Mouse (Mus musculus) heart, embryonic 11.5 days (tissue): ENCODE measurements around the gene Ak1. TPM values are rescaled to one million over a fixed set of nuclear protein-coding genes. Genes with fewer than 3 reads are reported as not detected.

Experiments used
- ATAC-seq: fragments of 200-750 bp; cut with Nextera tagmentation; replicated peaks from 2 replicates; pipeline ENCODE4 v1.8.0; 2017; ENCODE audit warnings: moderate library complexity; ENCODE audit not compliant: insufficient number of reproducible peaks, low FRiP score, low TSS enrichment
- H3K27ac ChIP-seq: fragments of 300-500 bp; sonication (generic); 2 replicates; pipeline ENCODE4 v1.5.1; 2014; ENCODE audit warnings: mild to moderate bottlenecking, low read depth, low read length
- H3K27me3 ChIP-seq: fragments of 300-500 bp; sonication (generic); 2 replicates; pipeline ENCODE4 v1.6.1; 2014; ENCODE audit warnings: mild to moderate bottlenecking, low read length, mixed read lengths; ENCODE audit not compliant: control insufficient read depth, insufficient read depth
- H3K36me3 ChIP-seq: fragments of 300-500 bp; sonication (generic); 2 replicates; pipeline ENCODE4 v1.6.1; 2014; ENCODE audit warnings: mild to moderate bottlenecking, low read length, moderate library complexity, mixed read lengths; ENCODE audit not compliant: control insufficient read depth, insufficient read depth
- H3K4me1 ChIP-seq: fragments of 300-500 bp; sonication (generic); 2 replicates; pipeline ENCODE4 v1.6.1; 2014; ENCODE audit warnings: low read length; ENCODE audit not compliant: control insufficient read depth, insufficient read depth
- H3K4me2 ChIP-seq: fragments of 300-500 bp; sonication (generic); 2 replicates; pipeline ENCODE4 v1.6.1; 2014; ENCODE audit warnings: mild to moderate bottlenecking, moderate library complexity
- H3K4me3 ChIP-seq: fragments of 300-500 bp; sonication (generic); 2 replicates; pipeline ENCODE4 v1.5.1; 2014; ENCODE audit warnings: low read depth, low read length
- H3K9ac ChIP-seq: fragments of 300-500 bp; sonication (generic); 2 replicates; pipeline ENCODE4 v1.6.1; 2014; ENCODE audit warnings: mild to moderate bottlenecking, low read depth, low read length, moderate library complexity
- H3K9me3 ChIP-seq: fragments of 300-500 bp; sonication (generic); replicated peaks from 2 replicates; pipeline ENCODE4 v1.6.1; 2016; ENCODE audit warnings: low read length; ENCODE audit not compliant: control insufficient read depth
- WGBS: fragments of 180-500 bp; shearing (Covaris S2); extraction: QIAGEN DNeasy Blood & Tissue Kit; methylation state at CpG from one replicate; pipeline ENCODE4 v1.1.7; 2014; ENCODE audit not compliant: insufficient replicate concordance; 5-methylcytosine and 5-hydroxymethylcytosine counted together
- polyA plus RNA-seq: library from polyadenylated mRNA; unstranded; fragments of >200 nt; fragmentation: Nextera tagmentation; extraction: Ambion mirVana; gene quantifications from 2 replicates; pipeline ENCODE4 v1.2.1, GENCODE M21; 2014

Ak1 gene
- polyA plus RNA-seq, 1 experiment from 2014 or later: 212 TPM

DNA sequence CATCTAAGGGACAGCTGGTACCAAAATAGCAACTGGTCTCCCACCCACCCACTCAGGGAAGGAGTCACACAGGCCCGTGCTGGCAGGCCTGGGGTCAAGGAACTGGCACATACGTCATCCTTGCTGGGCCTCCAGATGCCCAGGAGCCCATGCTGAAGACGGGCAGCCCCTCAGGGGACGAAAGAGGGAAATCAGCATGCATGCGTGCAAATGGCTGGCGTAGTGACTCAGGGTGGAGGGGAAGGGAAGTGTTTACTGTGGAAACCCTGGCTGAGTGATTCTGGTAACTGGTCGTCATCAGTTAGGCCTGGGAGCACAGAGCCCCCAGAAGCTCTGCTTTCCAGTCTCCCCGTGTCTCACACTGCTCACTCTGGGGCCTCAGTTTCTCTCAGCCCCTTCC lies 43.8 kb downstream of the Ak1 start:
- no peaks in the 10 kb centered on the region for H3K36me3 ChIP-seq
- peak overlapping the region; percentile 44; the same call in 1 of the 2 replicates for H3K9ac ChIP-seq
- H3K4me2 ChIP-seq: no peak overlapping the region
- 53% methylated on average over 8 of the region's 8 CpGs for WGBS
- no peak for ATAC-seq
- H3K4me3 ChIP-seq: no peak overlapping the region
- no peaks in the 10 kb centered on the region for H3K27me3 ChIP-seq
- peaks cover 46% of the 10 kb centered on the region for H3K4me1 ChIP-seq
- peak overlapping the region; percentile 71; the same call in 1 of the 2 replicates for H3K27ac ChIP-seq
- H3K9me3 ChIP-seq: no peaks in the 10 kb centered on the region

DNA sequence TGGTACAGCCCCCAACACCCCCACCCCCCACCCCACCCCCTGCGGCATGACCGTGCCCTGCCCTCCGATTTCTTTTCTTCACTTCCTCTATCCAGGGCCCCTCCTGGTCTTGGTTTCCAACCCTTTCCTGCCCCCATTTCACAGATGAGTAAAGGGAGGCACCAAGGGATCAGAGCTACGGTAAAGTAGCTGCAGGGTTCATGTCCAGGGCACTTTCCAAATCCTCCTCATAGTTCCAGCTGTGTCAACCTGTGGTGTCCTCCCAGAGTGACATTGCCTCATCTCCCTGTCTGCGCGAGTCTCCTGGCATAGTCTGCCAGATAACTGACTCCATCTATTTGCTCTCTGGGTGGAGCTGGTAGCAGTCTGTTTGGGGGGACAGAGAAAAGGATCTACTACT lies 44.3 kb downstream of the Ak1 start:
- ATAC-seq: no peak
- Histone ChIP-seq H3K27ac (peak overlapping the region; percentile 71), H3K4me1 (peaks cover 42% of the 10 kb centered on the region), H3K4me2 (no peak overlapping the region), H3K4me3 (no peak overlapping the region), H3K9me3 (no peaks in the 10 kb centered on the region), H3K36me3 (no peaks in the 10 kb centered on the region), H3K27me3 (no peaks in the 10 kb centered on the region), H3K9ac (no peak overlapping the region)
- WGBS: 67% methylated on average over 6 of the region's 6 CpGs

DNA sequence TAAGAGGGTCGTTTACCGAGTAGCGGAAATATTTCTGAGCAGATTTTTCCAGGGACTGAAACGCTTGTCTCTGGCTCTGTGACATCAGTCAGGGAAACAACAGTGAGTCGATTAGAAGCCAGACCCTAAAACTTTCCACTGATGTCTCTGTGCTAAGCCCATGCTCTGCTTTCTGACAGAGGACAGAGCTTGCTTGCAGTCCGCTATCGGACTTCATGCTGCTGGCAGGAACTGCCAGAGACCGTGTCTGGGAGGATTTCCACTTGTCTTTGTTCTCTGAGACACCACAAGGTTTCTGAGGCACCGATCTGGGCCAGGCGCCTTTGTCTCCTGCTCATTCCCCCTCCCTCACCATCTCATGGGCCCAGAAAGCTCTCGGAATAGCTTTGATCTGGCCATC lies 46.2 kb downstream of the Ak1 start:
- Histone ChIP-seq H3K27ac (peak overlapping the region; percentile 79), H3K4me3 (no peak overlapping the region), H3K9ac (peak overlapping the region; percentile 43), H3K4me2 (peak overlapping the region; percentile 2; the same call in 1 of the 2 replicates), H3K4me1 (peaks cover 27% of the 10 kb centered on the region), H3K9me3 (no peaks in the 10 kb centered on the region), H3K36me3 (0 out of 2 replicates have a peak, but pooled peaks cover 4% of the 10 kb centered on the region), H3K27me3 (no peaks in the 10 kb centered on the region)
- ATAC-seq: peak; percentile 48; the same call in 1 of the 2 replicates
- WGBS: 30% methylated on average over 11 of the region's 11 CpGs

DNA sequence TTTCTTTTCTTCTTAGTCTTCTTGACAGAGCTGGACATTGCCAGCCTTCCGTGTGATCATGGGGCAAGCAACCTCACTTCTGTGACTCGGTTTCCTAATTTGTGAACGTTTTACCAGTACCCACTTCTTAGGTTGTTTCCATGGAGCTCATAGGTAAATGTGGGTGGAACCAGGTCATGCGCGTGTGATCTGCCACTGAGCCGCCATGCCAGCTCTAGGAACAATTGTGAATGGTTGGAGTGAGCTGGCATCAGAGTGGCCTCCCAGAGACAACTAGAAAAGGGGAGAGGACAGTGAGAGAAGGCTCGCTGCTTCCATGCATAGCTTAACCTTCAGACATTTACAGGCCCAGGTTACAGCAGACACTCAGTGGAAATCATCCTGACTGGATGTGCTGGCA lies 46.6 kb downstream of the Ak1 start:
- ATAC-seq: no peak
- Histone ChIP-seq H3K27ac (peak overlapping the region; percentile 79), H3K9ac (peak overlapping the region; percentile 43), H3K27me3 (no peaks in the 10 kb centered on the region), H3K4me3 (no peak overlapping the region), H3K4me1 (peaks cover 27% of the 10 kb centered on the region), H3K9me3 (no peaks in the 10 kb centered on the region), H3K4me2 (no peak overlapping the region; the same call in 1 of the 2 replicates), H3K36me3 (peaks cover 5% of the 10 kb centered on the region; the same call in 1 of the 2 replicates)
- WGBS: 82% methylated on average over 7 of the region's 7 CpGs

DNA sequence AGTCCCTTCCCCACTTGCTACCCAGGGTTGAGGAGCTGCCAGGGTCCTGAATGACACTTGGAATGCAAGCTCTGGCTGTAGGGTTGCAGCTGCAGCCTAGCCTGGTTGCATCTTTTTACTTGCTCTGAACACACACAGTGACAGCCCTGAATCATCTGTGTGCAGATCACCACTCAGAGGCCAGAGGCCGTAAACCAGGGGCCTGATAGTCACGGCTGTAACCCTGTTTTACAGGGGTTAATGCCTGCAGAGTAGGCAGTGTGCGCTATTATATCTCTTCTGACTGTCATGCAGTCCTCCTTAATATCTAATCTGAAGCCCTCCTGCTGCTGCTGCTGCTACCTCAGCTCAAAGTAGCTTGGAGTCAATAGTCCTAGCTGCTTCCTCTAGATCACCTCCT lies 48.3 kb downstream of the Ak1 start:
- H3K27ac ChIP-seq: no peak overlapping the region
- no peak overlapping the region for H3K9ac ChIP-seq
- H3K4me1 ChIP-seq: peaks cover 28% of the 10 kb centered on the region

DNA sequence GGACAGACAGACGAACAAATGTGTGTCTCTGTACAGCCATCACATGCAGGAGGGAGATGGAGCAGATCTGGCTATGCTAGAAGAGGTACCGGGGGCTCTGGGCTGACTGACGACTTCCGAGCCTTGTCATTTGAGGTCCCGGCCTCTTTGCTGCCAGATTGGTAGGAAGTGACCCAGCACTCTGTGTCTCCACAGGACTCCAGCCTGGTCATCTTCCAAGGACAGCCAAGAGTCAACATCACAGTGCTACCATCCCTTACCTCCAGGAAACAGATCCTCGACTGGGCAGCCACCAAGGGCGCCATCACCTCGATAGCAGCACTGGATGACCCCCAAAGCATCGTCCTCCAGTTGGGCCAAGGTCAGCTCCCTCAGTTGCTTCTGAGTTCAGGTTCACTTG lies 49.6 kb downstream of the Ak1 start:
- H3K9ac ChIP-seq: no peak overlapping the region
- H3K27ac ChIP-seq: no peak overlapping the region
- H3K4me2 ChIP-seq: no peak overlapping the region
- WGBS: 81% methylated on average over 9 of the region's 9 CpGs
- no peaks in the 10 kb centered on the region for H3K27me3 ChIP-seq
- H3K4me3 ChIP-seq: no peak overlapping the region
- H3K9me3 ChIP-seq: no peaks in the 10 kb centered on the region
- peaks cover 10% of the 10 kb centered on the region; the same call in 1 of the 2 replicates for H3K36me3 ChIP-seq
- ATAC-seq: no peak
- H3K4me1 ChIP-seq: peaks cover 17% of the 10 kb centered on the region

More for the DNA sequence above, 48.3 kb downstream of the Ak1 start:
- Histone ChIP-seq H3K36me3 (peaks cover 10% of the 10 kb centered on the region; the same call in 1 of the 2 replicates), H3K27me3 (no peaks in the 10 kb centered on the region), H3K4me3 (no peak overlapping the region), H3K9me3 (no peaks in the 10 kb centered on the region), H3K4me2 (no peak overlapping the region)
- 45% methylated on average over 3 of the region's 3 CpGs for WGBS
- no peak for ATAC-seq

DNA sequence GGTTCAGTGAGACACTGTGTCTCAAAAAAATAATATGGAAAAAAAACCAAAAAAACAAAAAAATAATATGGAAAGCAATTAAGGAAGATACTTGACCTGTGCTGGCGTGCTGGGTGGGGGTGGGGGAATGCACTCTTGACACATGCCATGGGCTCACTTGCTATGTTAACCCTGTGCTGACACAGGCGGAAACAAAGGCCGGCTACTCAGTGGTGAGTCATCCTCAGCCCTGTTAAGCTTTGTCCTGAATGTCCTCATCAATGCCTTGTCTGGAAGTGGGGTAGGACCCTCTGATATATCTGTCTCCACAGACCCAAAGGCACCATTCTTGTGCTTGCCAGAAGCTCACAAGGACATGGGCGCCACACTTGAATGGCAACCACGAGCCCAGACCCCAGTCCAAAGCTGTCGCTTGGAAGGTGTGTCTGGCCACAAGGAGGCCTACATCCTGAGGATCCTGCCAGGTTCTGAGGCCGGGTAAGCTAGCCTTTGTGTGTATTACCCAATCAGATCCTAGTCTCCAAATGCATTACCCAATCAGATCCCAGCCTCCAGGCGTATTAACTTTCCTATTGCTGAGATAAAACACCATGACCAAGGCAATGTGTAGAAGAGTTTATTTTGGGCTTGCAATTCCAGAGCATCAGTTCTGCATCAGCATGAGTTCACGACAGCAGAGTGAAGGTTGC lies 50.5 kb downstream of the Ak1 start:
- no peak for ATAC-seq
- Histone ChIP-seq H3K27me3 (no peaks in the 10 kb centered on the region), H3K9ac (no peak overlapping the region), H3K9me3 (no peaks in the 10 kb centered on the region), H3K4me2 (no peak overlapping the region), H3K4me3 (no peak overlapping the region), H3K36me3 (peaks cover 10% of the 10 kb centered on the region; the same call in 1 of the 2 replicates), H3K4me1 (peaks cover 15% of the 10 kb centered on the region; the same call in 1 of the 2 replicates), H3K27ac (0 out of 2 replicates have a peak overlapping the region, but pooled peaks have one; percentile 17)
- 59% methylated on average over 9 of the region's 9 CpGs for WGBS

DNA sequence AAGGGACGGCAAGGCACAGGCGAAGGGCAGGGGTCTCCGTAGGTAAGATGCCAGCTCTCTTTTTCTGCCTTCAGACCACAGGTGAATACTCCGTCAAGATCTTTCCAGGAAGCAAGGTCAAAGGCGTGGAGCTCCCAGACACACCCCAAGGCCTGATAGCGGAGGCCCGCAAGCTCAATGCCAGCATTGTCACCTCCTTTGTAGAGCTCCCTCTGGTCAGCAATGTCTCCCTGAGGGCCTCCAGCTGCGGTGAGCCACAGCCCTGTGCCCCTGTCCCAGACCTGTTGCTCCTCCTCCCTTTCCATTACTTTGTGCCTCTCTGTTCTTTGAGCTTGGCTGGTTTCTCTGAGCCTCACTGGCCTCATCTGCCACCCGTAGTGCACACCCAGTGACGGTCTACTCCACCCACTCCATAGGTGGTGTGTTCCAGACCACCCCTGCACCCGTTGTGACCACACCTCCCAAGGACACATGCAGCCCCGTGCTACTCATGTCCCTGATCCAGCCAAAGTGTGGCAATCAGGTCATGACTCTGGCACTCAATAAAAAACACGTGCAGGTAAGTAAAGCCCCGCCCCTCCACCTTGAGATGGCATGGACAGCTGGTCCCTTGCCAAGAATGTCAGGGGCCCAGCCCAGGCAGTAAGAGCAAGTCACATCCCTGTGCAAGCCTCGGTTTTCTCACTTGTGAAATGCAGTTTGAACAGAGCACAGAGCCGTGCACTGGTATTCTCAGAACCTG lies 51.8 kb downstream of the Ak1 start:
- ATAC-seq: no peak
- Histone ChIP-seq H3K4me2 (no peak overlapping the region), H3K27me3 (no peaks in the 10 kb centered on the region), H3K27ac (no peak overlapping the region), H3K4me1 (peaks cover 9% of the 10 kb centered on the region; the same call in 1 of the 2 replicates), H3K4me3 (no peak overlapping the region), H3K36me3 (peaks cover 10% of the 10 kb centered on the region; the same call in 1 of the 2 replicates), H3K9ac (no peak overlapping the region), H3K9me3 (no peaks in the 10 kb centered on the region)
- 76% methylated on average over 16 of the region's 16 CpGs for WGBS
